20 mouse cellular contexts compared by ENCODE assay signal in genomic region chr1:134525015-134525414, GRCm38 (mm10). TPM values are rescaled to one million over a fixed set of nuclear protein-coding genes. Genes with fewer than 3 reads are reported as not detected.
"Had no signal": no experiment of that assay in that cellular context is flagged by ENCODE, and none has a peak within 500 bp of the region (broad histone marks: within the 10 kb centered on the region; RNA-seq: fewer than 3 reads in every experiment).

No protein-coding gene starts in this region.

- H3K9ac ChIP-seq: lung, embryonic 14.5 days; midbrain, embryonic 12.5 days; neural tube, embryonic 13.5 days; neural tube, embryonic 15.5 days had no signal

- H3K27ac ChIP-seq: midbrain, embryonic 10.5 days; midbrain, embryonic 12.5 days; neural tube, embryonic 13.5 days; neural tube, embryonic 15.5 days had no signal

- H3K27me3 ChIP-seq: midbrain, embryonic 12.5 days; neural tube, embryonic 13.5 days; neural tube, embryonic 15.5 days had no signal

- ATAC-seq: midbrain, embryonic 16.5 days had no signal

- H3K4me3 ChIP-seq: midbrain, embryonic 10.5 days; midbrain, embryonic 12.5 days; myocyte; neural tube, embryonic 13.5 days; neural tube, embryonic 15.5 days had no signal

- H3K4me2 ChIP-seq: lung, embryonic 14.5 days; midbrain, embryonic 12.5 days; neural tube, embryonic 13.5 days; neural tube, embryonic 15.5 days had no signal

- H3K9me3 ChIP-seq: midbrain, embryonic 10.5 days; midbrain, embryonic 12.5 days; neural tube, embryonic 13.5 days; neural tube, embryonic 15.5 days had no signal

- H3K36me3 ChIP-seq: midbrain, embryonic 10.5 days; midbrain, embryonic 12.5 days; neural tube, embryonic 13.5 days; neural tube, embryonic 15.5 days had no signal

- H3K4me1 ChIP-seq: midbrain, embryonic 10.5 days; midbrain, embryonic 12.5 days; neural tube, embryonic 13.5 days; neural tube, embryonic 15.5 days had no signal

- DNase-seq: right cerebral cortex, adult 18-20 months; right cerebral cortex, postnatal 25 days; right cerebral cortex, postnatal 4 days; thymus, adult 18-20 months had no signal

RNA-seq across cellular contexts. Expression of gene Mgat4e, which starts 24.5 kb away (rescaled TPM):
- total RNA-seq: megakaryocyte, adult 5-6 weeks; megakaryocyte-erythroid progenitor cell, adult 5-6 weeks had no signal
- polyA plus RNA-seq: lung, embryonic 14.5 days; lung, embryonic 16.5 days; midbrain, embryonic 10.5 days; midbrain, embryonic 12.5 days; midbrain, embryonic 14.5 days; midbrain, embryonic 16.5 days; myocyte; neural tube, embryonic 11.5 days; neural tube, embryonic 13.5 days; neural tube, embryonic 15.5 days; small intestine, adult 2 months; stomach, embryonic 14.5 days; stomach, embryonic 16.5 days; thymus, postnatal 0 days had no signal
